Mouse (Mus musculus): ENCODE measurements around the gene Mrps35. TPM values are rescaled to one million over a fixed set of nuclear protein-coding genes. Genes with fewer than 3 reads are reported as not detected.

The Mrps35 gene
- polyA plus RNA-seq (2017; shearing (Covaris generic)) = 10 to 100 TPM; 84.8 to 86.8 TPM

DNA sequence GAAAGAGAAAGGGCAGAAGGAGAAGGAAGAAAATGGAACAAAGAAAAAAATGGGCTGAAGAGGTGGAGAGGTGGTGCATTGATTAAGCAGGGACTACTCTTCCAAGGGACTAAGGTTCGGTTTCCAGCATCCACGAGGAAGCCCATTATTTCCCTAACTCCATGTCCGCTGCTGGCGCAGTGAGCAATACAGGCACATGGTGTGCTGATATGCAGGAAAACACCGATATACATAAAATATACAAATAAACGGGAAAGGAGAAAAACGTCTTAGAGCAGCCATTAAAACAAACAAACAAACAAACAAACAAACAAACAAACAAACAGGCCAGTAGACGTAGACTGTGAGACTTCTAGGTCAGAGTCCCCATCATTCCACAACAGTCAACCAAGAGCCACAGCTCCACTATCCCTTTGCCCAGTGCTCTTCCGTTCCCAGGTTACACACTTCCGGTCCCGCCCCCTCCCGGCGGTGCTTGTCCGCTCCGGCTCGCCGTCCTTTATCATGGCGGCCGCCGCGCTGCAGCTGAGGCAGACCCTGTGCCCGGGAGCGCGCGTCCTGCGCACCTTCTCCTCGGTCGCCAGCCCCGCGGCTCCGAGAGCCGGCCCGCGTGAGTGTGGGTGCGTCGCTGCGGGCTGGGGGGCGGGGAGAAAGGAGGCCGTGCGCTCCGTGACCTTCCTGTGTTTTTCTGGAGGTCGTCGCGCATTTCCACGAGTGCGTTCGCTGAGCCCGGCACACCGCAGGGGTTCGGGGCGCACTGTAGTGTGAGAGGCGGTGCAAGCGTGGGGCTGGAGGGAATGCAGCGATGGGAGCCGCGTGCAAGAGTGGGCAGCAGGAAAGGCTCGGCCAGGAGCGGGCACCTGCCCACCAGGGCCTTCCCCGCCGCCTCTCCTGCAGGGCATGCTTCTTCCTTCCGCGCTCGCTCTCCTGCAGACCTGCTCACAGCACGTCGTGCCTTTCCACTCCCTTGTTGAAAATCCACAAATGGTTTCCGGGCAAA is at the start of gene Mrps35:
Gene Mrps35 (plus strand): TSS at position 474 of the 1,000 bp plus-strand sequence.

DNA sequence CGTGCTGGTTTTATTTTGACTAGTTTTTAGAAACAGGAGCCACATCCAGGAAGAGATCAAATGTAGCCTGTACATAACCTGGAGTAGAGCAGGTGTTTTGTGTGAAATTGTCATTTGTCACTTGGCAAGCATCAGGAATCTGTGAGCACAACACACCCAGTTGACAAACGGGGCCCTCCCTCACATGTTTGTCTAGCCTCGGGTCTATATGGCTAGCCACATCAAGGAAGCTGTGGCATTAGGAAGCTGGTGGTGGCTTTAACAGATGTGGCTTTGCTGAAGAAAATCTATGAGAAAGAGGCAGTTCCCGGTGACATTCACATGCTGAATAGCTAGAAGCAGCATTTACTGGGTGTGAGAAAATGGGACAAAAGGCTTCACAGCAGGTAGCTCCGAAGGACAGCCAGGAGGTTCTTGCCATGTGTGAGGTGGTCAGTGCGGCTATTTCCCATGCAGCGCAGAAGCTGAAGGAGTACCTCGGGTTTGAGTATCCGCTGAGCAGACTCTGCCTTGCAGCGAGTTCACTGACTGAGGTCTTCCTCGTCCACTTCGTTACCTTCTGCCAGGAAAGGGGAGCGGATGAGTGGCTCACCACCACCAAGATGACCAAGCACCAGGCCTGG is 10.2 kb upstream of the Mrps35 start, which contains the start of gene Rep15:
Gene Rep15 (plus strand): TSS at position 282 of the 623 bp plus-strand sequence.

GRCm38 (mm10) chr6:147086594-147087225 is 44.1 kb downstream of the Mrps35 start, which contains the start of gene Mansc4:
Gene Mansc4 (minus strand): TSS chr6:147087032.

DNA sequence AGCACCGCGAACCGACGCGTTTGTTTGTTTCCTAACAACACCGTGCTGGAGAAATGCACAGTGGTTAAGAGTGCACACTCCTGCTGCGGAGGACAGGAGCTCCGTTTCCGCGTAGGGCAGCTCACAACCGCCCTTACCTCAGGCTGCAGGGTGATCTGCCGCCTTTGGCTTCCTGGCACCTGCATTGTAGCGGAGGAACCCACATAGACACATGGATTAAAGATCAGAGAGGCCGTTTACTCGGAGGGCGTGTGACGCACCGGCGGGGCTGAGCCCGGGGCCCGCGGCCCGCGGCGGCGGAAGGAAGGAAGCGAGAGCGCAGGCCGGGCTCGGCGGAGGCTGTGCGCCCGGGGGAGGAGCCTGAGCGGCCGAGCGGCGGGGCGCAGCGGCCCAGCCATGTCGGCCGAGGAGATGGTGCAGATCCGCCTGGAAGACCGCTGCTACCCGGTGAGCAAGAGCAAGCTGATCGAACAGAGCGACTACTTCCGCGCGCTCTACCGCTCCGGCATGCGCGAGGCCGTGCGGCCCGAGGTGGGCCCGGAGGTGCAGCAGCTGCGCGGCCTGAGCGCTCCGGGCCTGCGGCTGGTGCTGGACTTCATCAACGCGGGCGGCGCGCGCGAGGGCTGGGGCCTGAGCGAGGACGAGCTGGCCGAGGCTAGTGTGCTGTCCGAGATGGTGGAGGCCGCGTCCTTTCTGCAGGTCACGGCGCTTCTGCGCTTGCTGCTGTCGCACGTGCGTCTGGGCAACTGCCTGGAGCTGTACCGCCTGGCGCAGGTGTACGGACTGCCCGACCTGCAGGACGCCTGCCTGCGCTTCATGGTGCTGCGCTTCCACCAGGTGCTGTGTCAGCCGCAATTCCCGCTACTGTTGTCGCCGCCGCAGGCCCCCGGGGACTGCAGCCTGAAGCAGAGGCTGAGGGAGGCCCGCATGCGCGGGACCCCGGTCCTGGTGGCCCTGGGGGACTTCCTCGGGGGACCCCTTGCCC is 48.9 kb downstream of the Mrps35 start, which contains the start of gene Klhl42:
Gene Klhl42 (plus strand): TSS at position 244 of the 985 bp plus-strand sequence.

Other genes with a start within 250 kb of the Mrps35 start
- 1 to 10 TPM in 1 of 2 experiments, under 1 TPM in 1; 0.25 to 1.9 TPM for gene Arntl2, start 246.7 kb upstream of the Mrps35 start, polyA plus RNA-seq (2017; shearing (Covaris generic))
- gene Smco2, start 192.7 kb upstream of the Mrps35 start, polyA plus RNA-seq (2017; shearing (Covaris generic)) = 1 to 10 TPM in 1 of 2 experiments, not detected in 1; 1.2 TPM
- 10 to 100 TPM in 1 of 2 experiments, 1 to 10 TPM in 1; 7.7 to 13.1 TPM for gene Ppfibp1, start 154.3 kb upstream of the Mrps35 start, polyA plus RNA-seq (2017; shearing (Covaris generic))
- gene 1700034J05Rik, start 88.3 kb upstream of the Mrps35 start, polyA plus RNA-seq (2017; shearing (Covaris generic)) = not detected
- gene Rep15, start 10.2 kb upstream of the Mrps35 start, polyA plus RNA-seq (2017; shearing (Covaris generic)) = 1 to 10 TPM in 1 of 2 experiments, under 1 TPM in 1; 0.17 to 1.5 TPM
- not detected for gene Mansc4, start 44.3 kb downstream of the Mrps35 start, polyA plus RNA-seq (2017; shearing (Covaris generic))
- 10 to 100 TPM; 11.3 to 21.7 TPM for gene Klhl42, start 48.6 kb downstream of the Mrps35 start, polyA plus RNA-seq (2017; shearing (Covaris generic))
- under 1 TPM in 1 of 2 experiments, not detected in 1; 0.22 TPM for gene Pthlh, start 221.4 kb downstream of the Mrps35 start, polyA plus RNA-seq (2017; shearing (Covaris generic))

Data from inflammation-experienced regulatory T-cells (primary cell).